Mouse (Mus musculus): ENCODE results near the gene Vps53.

Gene Vps53

GRCm38 (mm10) chr11:76167079-76167765 is 12.2 kb downstream of the Vps53 start:
- DNase-seq (ENCODE audit: low spot score in 2 of 2): peak in 1 of 2 experiments; percentile 74

- DNase-seq (ENCODE audit: low spot score in 2 of 2): no peak
Observed at GRCm38 (mm10) chr11:76166657-76167056, 12.8 kb downstream of the Vps53 start.

- DNase-seq (ENCODE audit: low spot score in 2 of 2): no peak
Observed at GRCm38 (mm10) chr11:76160251-76160650, 19.2 kb downstream of the Vps53 start.

GRCm38 (mm10) chr11:76158375-76158774 is 21.1 kb downstream of the Vps53 start:
- no peak for DNase-seq (ENCODE audit: low spot score in 2 of 2)

GRCm38 (mm10) chr11:76154861-76155260 is 24.6 kb downstream of the Vps53 start:
- DNase-seq (ENCODE audit: low spot score in 2 of 2): no peak

GRCm38 (mm10) chr11:76154200-76154599 is 25.2 kb downstream of the Vps53 start:
- DNase-seq (ENCODE audit: low spot score in 2 of 2): no peak

- no peak for DNase-seq (ENCODE audit: low spot score in 2 of 2)
Observed at GRCm38 (mm10) chr11:76153236-76153951, 26.1 kb downstream of the Vps53 start.

GRCm38 (mm10) chr11:76150980-76151379 is 28.5 kb downstream of the Vps53 start:
- DNase-seq (ENCODE audit: low spot score in 2 of 2): no peak

GRCm38 (mm10) chr11:76148055-76149008 is 31.1 kb downstream of the Vps53 start:
- peak; percentile 17 to 36 for DNase-seq (ENCODE audit: low spot score in 2 of 2)

GRCm38 (mm10) chr11:76146187-76147010 is 33.0 kb downstream of the Vps53 start:
- DNase-seq (ENCODE audit: low spot score in 2 of 2): no peak

GRCm38 (mm10) chr11:76145169-76145568 is 34.3 kb downstream of the Vps53 start:
- DNase-seq (ENCODE audit: low spot score in 2 of 2): no peak

GRCm38 (mm10) chr11:76144386-76144785 is 35.1 kb downstream of the Vps53 start:
- DNase-seq (ENCODE audit: low spot score in 2 of 2): no peak

- DNase-seq (ENCODE audit: low spot score in 2 of 2): no peak
Observed at GRCm38 (mm10) chr11:76137996-76138395, 41.5 kb downstream of the Vps53 start.

GRCm38 (mm10) chr11:76135641-76136437 is 43.6 kb downstream of the Vps53 start:
- no peak for DNase-seq (ENCODE audit: low spot score in 2 of 2)

- DNase-seq (ENCODE audit: low spot score in 2 of 2): no peak
Observed at GRCm38 (mm10) chr11:76130859-76131258, 48.6 kb downstream of the Vps53 start.

- DNase-seq (ENCODE audit: low spot score in 2 of 2): no peak
Observed at GRCm38 (mm10) chr11:76125386-76125785, 54.1 kb downstream of the Vps53 start.

- DNase-seq (ENCODE audit: low spot score in 2 of 2): no peak
Observed at GRCm38 (mm10) chr11:76123517-76123916, 55.9 kb downstream of the Vps53 start.

GRCm38 (mm10) chr11:76122571-76122970 is 56.9 kb downstream of the Vps53 start:
- no peak for DNase-seq (ENCODE audit: low spot score in 2 of 2)

GRCm38 (mm10) chr11:76121086-76121485 is 58.4 kb downstream of the Vps53 start:
- DNase-seq (ENCODE audit: low spot score in 2 of 2): no peak

GRCm38 (mm10) chr11:76120407-76120901 is 59.0 kb downstream of the Vps53 start:
- peak in 1 of 2 experiments; percentile 20 for DNase-seq (ENCODE audit: low spot score in 2 of 2)
